Mouse (Mus musculus) hindbrain, embryonic 11.5 days (tissue): ENCODE results near the gene Nell1. TPM values are rescaled to one million over a fixed set of nuclear protein-coding genes. Genes with fewer than 3 reads are reported as not detected.

ENCODE experiments used
- ATAC-seq: fragments of 200-750 bp; cut with Nextera tagmentation; 2 replicates; pipeline ENCODE4 v1.8.0; 2017; ENCODE audit warnings: mild to moderate bottlenecking, moderate TSS enrichment, moderate library complexity; ENCODE audit not compliant: low FRiP score
- DNase-seq: peaks from one replicate; pipeline ENCODE4 v3.0.0-alpha.2; 2015; ENCODE audit warnings: low spot score
- H3K27ac ChIP-seq: fragments of 300-500 bp; sonication (generic); 2 replicates; pipeline ENCODE4 v1.5.1; 2014; ENCODE audit warnings: mild to moderate bottlenecking, low read depth, low read length
- H3K27me3 ChIP-seq: fragments of 300-500 bp; sonication (generic); 2 replicates; pipeline ENCODE4 v1.6.1; 2014; ENCODE audit warnings: mild to moderate bottlenecking, low read length, moderate library complexity, mixed read lengths; ENCODE audit not compliant: control insufficient read depth, insufficient read depth
- H3K36me3 ChIP-seq: fragments of 300-500 bp; sonication (generic); 2 replicates; pipeline ENCODE4 v1.6.1; 2014; ENCODE audit warnings: mild to moderate bottlenecking, low read length, moderate library complexity, mixed read lengths; ENCODE audit not compliant: control insufficient read depth, insufficient read depth
- H3K4me1 ChIP-seq: fragments of 300-500 bp; sonication (generic); replicated peaks from 2 replicates; pipeline ENCODE4 v1.6.1; 2014; ENCODE audit warnings: low read length, mixed read lengths; ENCODE audit not compliant: control insufficient read depth, insufficient read depth
- H3K4me2 ChIP-seq: fragments of 300-500 bp; sonication (generic); replicated peaks from 2 replicates; pipeline ENCODE4 v1.6.1; 2014; ENCODE audit warnings: mild to moderate bottlenecking, low read depth, low read length
- H3K4me3 ChIP-seq: fragments of 300-500 bp; sonication (generic); 2 replicates; pipeline ENCODE4 v1.5.1; 2014; ENCODE audit warnings: low read depth, low read length
- H3K9ac ChIP-seq: fragments of 300-500 bp; sonication (generic); 2 replicates; pipeline ENCODE4 v1.6.1; 2014; ENCODE audit warnings: low read depth, low read length
- H3K9me3 ChIP-seq: fragments of 300-500 bp; sonication (generic); 2 replicates; pipeline ENCODE4 v1.6.1; 2016; ENCODE audit warnings: low read length; ENCODE audit not compliant: control insufficient read depth
- WGBS: fragments of 180-500 bp; shearing (Covaris S2); extraction: QIAGEN DNeasy Blood & Tissue Kit; methylation state at CpG from one replicate; pipeline ENCODE4 v1.1.7; 2014; 5-methylcytosine and 5-hydroxymethylcytosine counted together
- polyA plus RNA-seq: library from polyadenylated mRNA; unstranded; fragments of >200 nt; fragmentation: Nextera tagmentation; extraction: Ambion mirVana; gene quantifications from 2 replicates; pipeline ENCODE4 v1.2.1, GENCODE M21; 2014

Nell1 gene
- polyA plus RNA-seq, 1 experiment from 2014 or later = 3.1 TPM

- no peak for DNase-seq
- Histone ChIP-seq H3K4me3 (no peak overlapping the region), H3K27me3 (no peaks in the 10 kb centered on the region), H3K4me1 (no peaks in the 10 kb centered on the region), H3K27ac (no peak overlapping the region), H3K9me3 (no peaks in the 10 kb centered on the region), H3K36me3 (no peaks in the 10 kb centered on the region), H3K9ac (no peak overlapping the region), H3K4me2 (no peak overlapping the region)
- 89% methylated on average over 6 of the region's 6 CpGs for WGBS
- ATAC-seq = no peak
These were observed 211.6 kb downstream of the Nell1 start for GRCm38 (mm10) chr7:50186306-50186705.

GRCm38 (mm10) chr7:50193955-50194354, 219.3 kb downstream of the Nell1 start:
- ATAC-seq (no peak), DNase-seq (no peak)
- Histone ChIP-seq H3K4me1 (no peaks in the 10 kb centered on the region), H3K9me3 (no peaks in the 10 kb centered on the region), H3K36me3 (no peaks in the 10 kb centered on the region), H3K4me3 (no peak overlapping the region), H3K27ac (no peak overlapping the region), H3K27me3 (no peaks in the 10 kb centered on the region), H3K9ac (no peak overlapping the region), H3K4me2 (no peak overlapping the region)
- WGBS = 94% methylated on average over 7 of the region's 7 CpGs

GRCm38 (mm10) chr7:50195080-50195611, 220.5 kb downstream of the Nell1 start:
- Histone ChIP-seq H3K9me3 (no peaks in the 10 kb centered on the region), H3K9ac (no peak overlapping the region), H3K36me3 (no peaks in the 10 kb centered on the region), H3K4me3 (no peak overlapping the region), H3K27me3 (no peaks in the 10 kb centered on the region), H3K4me2 (no peak overlapping the region), H3K4me1 (no peaks in the 10 kb centered on the region), H3K27ac (no peak overlapping the region)
- no peak for DNase-seq
- no peak for ATAC-seq
- 75% methylated on average over 3 of the region's 3 CpGs for WGBS

- ATAC-seq (no peak), DNase-seq (no peak)
- no peaks in the 10 kb centered on the region for H3K36me3 ChIP-seq
- no peak overlapping the region for H3K9ac ChIP-seq
- WGBS = 68% methylated on average over 2 of the region's 2 CpGs
- no peaks in the 10 kb centered on the region for H3K27me3 ChIP-seq
- H3K27ac ChIP-seq = no peak overlapping the region
- no peaks in the 10 kb centered on the region for H3K4me1 ChIP-seq
- no peak overlapping the region for H3K4me3 ChIP-seq
- H3K4me2 ChIP-seq = no peak overlapping the region
- no peaks in the 10 kb centered on the region for H3K9me3 ChIP-seq
These were observed 230.6 kb downstream of the Nell1 start for GRCm38 (mm10) chr7:50205268-50205667.

- H3K4me2 ChIP-seq = no peak overlapping the region
- DNase-seq (no peak), ATAC-seq (peak; percentile 14; the same call in 1 of the 2 replicates)
- H3K36me3 ChIP-seq = no peaks in the 10 kb centered on the region
- H3K27me3 ChIP-seq = no peaks in the 10 kb centered on the region
- no peak overlapping the region for H3K9ac ChIP-seq
- H3K27ac ChIP-seq = no peak overlapping the region
- no peaks in the 10 kb centered on the region for H3K9me3 ChIP-seq
- 43% methylated on average over 6 of the region's 6 CpGs for WGBS
- no peaks in the 10 kb centered on the region for H3K4me1 ChIP-seq
- H3K4me3 ChIP-seq = no peak overlapping the region
These were observed 236.1 kb downstream of the Nell1 start for GRCm38 (mm10) chr7:50210678-50211251.

GRCm38 (mm10) chr7:50221849-50222248, 247.2 kb downstream of the Nell1 start:
- Histone ChIP-seq H3K9me3 (no peaks in the 10 kb centered on the region), H3K4me1 (no peaks in the 10 kb centered on the region), H3K36me3 (no peaks in the 10 kb centered on the region), H3K27me3 (peaks cover 6% of the 10 kb centered on the region; the same call in 1 of the 2 replicates), H3K4me3 (no peak overlapping the region), H3K27ac (no peak overlapping the region), H3K4me2 (no peak overlapping the region), H3K9ac (no peak overlapping the region)
- ATAC-seq = peak; percentile 71
- no peak for DNase-seq

GRCm38 (mm10) chr7:50226621-50227020, 252.0 kb downstream of the Nell1 start:
- no peak overlapping the region for H3K9ac ChIP-seq
- H3K36me3 ChIP-seq = no peaks in the 10 kb centered on the region
- no peak overlapping the region for H3K27ac ChIP-seq
- 92% methylated on average over 2 of the region's 2 CpGs for WGBS
- ATAC-seq (no peak), DNase-seq (no peak)
- H3K4me2 ChIP-seq = no peak overlapping the region
- no peaks in the 10 kb centered on the region for H3K9me3 ChIP-seq
- H3K4me3 ChIP-seq = no peak overlapping the region
- no peaks in the 10 kb centered on the region; the same call in 1 of the 2 replicates for H3K27me3 ChIP-seq
- no peaks in the 10 kb centered on the region for H3K4me1 ChIP-seq

GRCm38 (mm10) chr7:50228273-50228672, 253.6 kb downstream of the Nell1 start:
- WGBS = 70% methylated on average over 4 of the region's 4 CpGs
- no peaks in the 10 kb centered on the region for H3K27me3 ChIP-seq
- no peaks in the 10 kb centered on the region for H3K36me3 ChIP-seq
- DNase-seq (no peak), ATAC-seq (no peak)
- no peaks in the 10 kb centered on the region for H3K4me1 ChIP-seq
- no peak overlapping the region for H3K4me3 ChIP-seq
- no peak overlapping the region for H3K4me2 ChIP-seq
- H3K9me3 ChIP-seq = no peaks in the 10 kb centered on the region
- H3K27ac ChIP-seq = no peak overlapping the region
- no peak overlapping the region for H3K9ac ChIP-seq

GRCm38 (mm10) chr7:50241213-50241612, 266.5 kb downstream of the Nell1 start:
- no peak overlapping the region for H3K9ac ChIP-seq
- no peak overlapping the region for H3K27ac ChIP-seq
- 71% methylated on average over 4 of the region's 4 CpGs for WGBS
- no peaks in the 10 kb centered on the region for H3K4me1 ChIP-seq
- DNase-seq = no peak
- H3K4me2 ChIP-seq = no peak overlapping the region
- ATAC-seq = no peak
- H3K4me3 ChIP-seq = no peak overlapping the region
- H3K9me3 ChIP-seq = no peaks in the 10 kb centered on the region
- no peaks in the 10 kb centered on the region for H3K27me3 ChIP-seq
- H3K36me3 ChIP-seq = no peaks in the 10 kb centered on the region
